Mouse (Mus musculus): ENCODE measurements around the gene Plekha6.
"Not testable (repeated sequence)": the region's sequence is repeated elsewhere in the genome, so short reads cannot be mapped to it uniquely, and the experiment has no call there.

The Plekha6 gene

GRCm38 (mm10) chr1:133327094-133327493 is 163.1 kb downstream of the Plekha6 start:
- DNase-seq = no peak

GRCm38 (mm10) chr1:133328299-133328795 is 164.3 kb downstream of the Plekha6 start:
- DNase-seq = no peak

GRCm38 (mm10) chr1:133328896-133329637 is 165.1 kb downstream of the Plekha6 start:
- DNase-seq = peak in 1 of 2 experiments; percentile 37

- DNase-seq = no peak
Measured at GRCm38 (mm10) chr1:133329638-133329964, 165.6 kb downstream of the Plekha6 start.

- DNase-seq = no peak
Measured at GRCm38 (mm10) chr1:133331142-133331541, 167.1 kb downstream of the Plekha6 start.

GRCm38 (mm10) chr1:133332656-133333430 is 168.8 kb downstream of the Plekha6 start:
- no peak for DNase-seq

GRCm38 (mm10) chr1:133333937-133334336 is 169.9 kb downstream of the Plekha6 start:
- no peak for DNase-seq

GRCm38 (mm10) chr1:133340403-133340802 is 176.4 kb downstream of the Plekha6 start:
- not testable (repeated sequence) for DNase-seq

- no peak for DNase-seq
Measured at GRCm38 (mm10) chr1:133344357-133344756, 180.3 kb downstream of the Plekha6 start.

- DNase-seq = no peak
Measured at GRCm38 (mm10) chr1:133346531-133346930, 182.5 kb downstream of the Plekha6 start.

- DNase-seq = no peak
Measured at GRCm38 (mm10) chr1:133347226-133347625, 183.2 kb downstream of the Plekha6 start.

GRCm38 (mm10) chr1:133347693-133348520 is 183.9 kb downstream of the Plekha6 start:
- DNase-seq = peak; percentile 67 to 79

GRCm38 (mm10) chr1:133350210-133350609 is 186.2 kb downstream of the Plekha6 start, which contains the start of gene Ren1:
Ren1 (plus strand) TSS chr1:133350510.
- DNase-seq = no peak

- no peak for DNase-seq
Measured at GRCm38 (mm10) chr1:133351762-133352161, 187.8 kb downstream of the Plekha6 start.
